Mouse (Mus musculus) cerebellum, adult 9-11 months (tissue): ENCODE data around the gene Dcst2.

Experiments used
- DNase-seq: peaks from one replicate; pipeline ENCODE4 v3.0.0; 2022

Gene Dcst2

GRCm38 (mm10) chr3:89332013-89332412 lies 29.8 kb upstream of the Dcst2 start:
- no peak for DNase-seq

GRCm38 (mm10) chr3:89332476-89332875 lies 29.3 kb upstream of the Dcst2 start:
- DNase-seq: no peak

DNA sequence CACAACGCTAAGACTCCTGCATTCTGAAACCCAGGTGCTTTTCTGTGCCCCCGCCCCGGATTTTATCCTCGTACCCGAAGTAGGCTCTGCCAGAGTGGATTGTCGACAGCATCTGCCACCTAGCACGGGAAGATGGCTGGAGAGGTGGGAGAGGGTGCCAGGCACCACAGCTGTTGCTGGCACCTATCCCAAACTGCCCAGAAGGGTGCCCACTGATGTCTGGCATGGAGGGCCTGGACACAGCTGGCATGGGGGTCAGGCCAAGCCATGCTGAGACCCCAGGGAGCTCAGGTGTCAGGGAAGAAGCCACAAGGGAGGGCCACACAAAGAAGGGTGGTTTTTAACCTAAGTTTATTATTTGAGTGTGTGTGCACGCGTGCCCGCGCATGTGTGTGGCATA lies 28.7 kb upstream of the Dcst2 start:
- DNase-seq: no peak

DNA sequence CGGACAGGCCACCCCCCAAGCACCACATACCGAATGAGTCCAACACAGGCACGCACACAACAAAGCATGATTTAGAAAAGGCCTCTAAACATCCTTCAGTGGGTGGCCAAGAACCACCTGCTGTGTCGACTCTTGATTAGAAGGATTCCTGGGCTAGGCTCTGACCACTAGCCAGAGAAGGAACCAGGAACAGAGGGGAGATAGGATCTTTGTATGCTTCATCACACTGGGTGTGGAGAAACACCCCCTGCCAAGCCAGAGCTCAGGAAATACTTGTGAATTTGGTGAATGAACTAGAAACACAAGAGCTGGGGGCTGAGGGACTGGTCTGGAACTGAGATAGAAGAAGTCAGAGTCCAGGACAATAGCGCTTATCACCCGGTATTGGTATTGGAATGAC lies 25.2 kb upstream of the Dcst2 start:
- DNase-seq: no peak

DNA sequence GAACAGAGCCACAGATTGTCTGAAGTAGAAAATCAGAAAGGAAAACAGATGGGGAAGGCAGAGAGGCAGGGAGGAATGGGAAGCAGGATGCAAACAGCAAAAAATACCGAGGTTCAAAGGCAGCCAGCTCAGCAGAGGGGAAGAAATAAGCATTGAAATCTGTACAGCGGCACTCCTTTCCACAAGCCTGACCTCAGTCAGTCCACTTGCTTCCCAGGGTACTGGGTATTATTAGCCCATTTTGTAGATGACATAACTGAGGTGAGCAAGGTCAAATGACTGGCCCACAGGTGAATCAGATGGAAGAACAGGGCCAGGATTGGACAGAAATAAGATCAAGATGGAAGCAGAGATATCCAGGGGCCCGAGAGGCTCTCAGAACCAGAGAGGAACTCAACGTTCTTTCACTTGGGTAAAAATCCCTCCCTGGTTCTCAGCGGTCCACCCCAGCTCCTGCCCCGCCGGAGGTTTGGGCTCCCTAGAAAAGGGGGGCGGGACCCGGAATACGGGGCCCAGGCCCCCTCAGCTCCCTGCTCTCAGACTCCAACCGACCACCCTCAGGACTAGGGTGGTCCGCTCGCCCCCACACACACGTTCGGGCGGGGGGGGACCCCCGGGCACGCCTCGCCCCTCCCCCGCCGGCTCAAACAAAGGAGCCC lies 24.6 kb upstream of the Dcst2 start:
- DNase-seq: no peak

DNA sequence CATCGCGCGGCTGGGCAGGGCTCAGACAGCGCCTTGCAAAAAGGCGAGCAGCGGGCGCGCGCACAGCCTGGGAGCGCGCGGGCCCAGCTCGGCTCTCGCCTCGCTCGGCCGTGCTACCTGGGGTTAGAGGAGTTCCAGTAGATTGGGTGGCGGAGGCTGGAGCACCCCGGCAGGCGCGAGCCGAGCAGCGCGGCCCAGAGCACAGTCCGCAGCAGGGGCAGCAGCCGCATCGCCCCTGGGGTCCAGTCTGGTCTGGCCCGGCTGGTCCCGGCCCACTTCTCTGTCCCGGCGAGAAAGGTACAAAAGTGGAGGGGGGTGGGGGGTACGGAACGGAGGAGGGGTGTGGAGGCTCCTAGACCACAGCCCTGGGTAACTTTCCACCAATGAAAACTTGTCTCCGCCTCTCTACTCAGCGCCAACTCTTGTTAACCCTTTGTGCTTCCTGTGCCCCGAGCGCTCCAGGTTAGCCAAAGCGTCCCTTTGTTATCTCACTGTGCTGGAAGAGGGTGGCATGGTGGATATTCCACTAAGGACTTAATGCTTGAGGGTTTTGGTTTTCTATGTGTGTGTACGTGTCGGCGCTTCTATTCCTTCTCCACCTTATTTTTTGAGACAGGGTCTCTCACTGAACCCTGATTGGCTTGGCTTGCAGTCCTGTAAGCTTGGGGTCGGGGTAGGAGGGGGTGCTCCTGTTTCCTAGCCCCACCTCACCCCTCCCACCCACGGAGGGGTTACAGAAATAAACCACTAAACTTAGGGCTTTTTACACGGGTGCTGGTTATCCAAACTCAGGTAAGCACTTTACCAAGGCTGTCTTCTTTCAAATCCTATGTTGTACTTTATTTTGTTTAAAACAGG lies 23.8 kb upstream of the Dcst2 start, which contains the start of gene Efna4:
Gene Efna4, minus strand, starts transcription at position 308 of the 858 bp plus-strand sequence.
- peak; percentile 30 for DNase-seq

- peak; percentile 47 for DNase-seq
These were observed 22.4 kb upstream of the Dcst2 start for GRCm38 (mm10) chr3:89339416-89339815.

DNA sequence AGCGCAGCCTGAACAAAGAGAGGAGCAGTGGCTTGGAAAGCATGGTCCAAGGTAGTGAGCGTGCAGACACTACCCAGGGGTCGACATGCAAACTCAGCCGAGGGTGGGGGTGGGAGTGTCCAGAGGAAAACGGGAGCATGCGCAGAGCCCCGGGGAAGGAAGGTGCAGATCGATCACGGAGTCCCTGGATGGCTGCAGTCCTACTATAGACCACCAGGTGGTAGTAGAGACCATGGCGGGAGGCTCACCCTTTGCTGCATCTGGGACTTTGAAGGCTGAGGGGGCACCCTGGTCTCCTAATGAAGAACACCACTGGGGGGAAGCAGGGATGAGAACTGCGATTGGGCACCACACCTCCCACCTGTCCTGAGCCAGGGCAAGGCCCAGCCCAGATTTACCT lies 21.3 kb upstream of the Dcst2 start:
- peak; percentile 68 for DNase-seq

GRCm38 (mm10) chr3:89341794-89342193 lies 20.0 kb upstream of the Dcst2 start:
- DNase-seq: no peak

DNA sequence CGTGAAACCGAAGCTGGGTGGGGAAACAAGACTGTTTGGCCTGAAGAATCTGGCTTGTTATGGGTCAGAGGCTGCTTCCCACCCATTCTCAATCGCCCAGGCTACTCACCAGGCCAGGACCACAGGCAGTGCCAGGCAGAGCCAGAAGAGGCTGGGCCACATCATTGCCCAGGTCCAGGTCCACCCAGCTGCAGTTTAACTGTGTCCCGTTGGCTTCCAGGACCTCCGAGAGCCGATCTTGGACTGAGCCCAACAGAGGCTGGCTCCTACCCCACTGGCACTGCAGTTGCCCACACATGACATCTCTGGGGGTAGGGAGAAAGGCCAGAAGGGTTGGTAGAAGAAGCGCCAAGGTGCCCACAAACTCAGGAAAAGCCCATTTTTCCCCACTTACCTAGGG lies 18.5 kb upstream of the Dcst2 start:
- DNase-seq: no peak

DNA sequence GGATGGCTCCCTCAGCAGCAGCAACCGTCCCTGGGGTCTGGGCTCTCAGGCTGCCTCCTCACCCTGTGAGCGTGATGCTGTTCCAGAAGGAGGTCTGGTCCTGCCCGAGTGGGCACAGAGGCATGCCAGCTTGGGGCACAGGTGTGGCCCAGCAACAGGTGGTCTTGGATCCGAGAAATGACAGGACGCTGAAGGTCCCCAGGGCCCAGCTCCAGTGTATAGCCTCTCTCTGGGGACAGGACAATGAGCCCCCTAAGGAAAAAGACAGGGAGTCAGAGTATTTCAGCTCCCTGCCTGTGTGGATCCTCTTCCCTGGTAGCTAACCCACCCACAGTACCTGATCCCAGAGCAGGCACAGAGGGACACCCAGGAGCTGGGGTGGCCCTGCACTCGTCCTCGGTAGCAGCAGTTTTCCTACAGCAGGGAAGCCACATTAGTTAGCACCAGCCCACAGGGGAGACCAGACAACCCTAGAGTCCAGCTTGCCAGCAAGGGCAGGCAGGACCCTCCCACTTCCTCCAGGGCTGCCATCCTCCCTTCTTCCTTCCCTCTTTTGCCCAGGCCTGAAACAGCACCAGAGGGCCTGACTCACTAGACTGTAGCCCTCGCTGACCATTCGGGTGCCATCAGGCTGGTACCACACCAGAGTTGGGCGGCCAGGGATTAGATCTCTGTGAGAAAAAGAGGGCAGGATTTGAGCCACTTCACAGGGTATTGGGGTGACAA lies 14.8 kb upstream of the Dcst2 start:
- peak; percentile 20 for DNase-seq

DNA sequence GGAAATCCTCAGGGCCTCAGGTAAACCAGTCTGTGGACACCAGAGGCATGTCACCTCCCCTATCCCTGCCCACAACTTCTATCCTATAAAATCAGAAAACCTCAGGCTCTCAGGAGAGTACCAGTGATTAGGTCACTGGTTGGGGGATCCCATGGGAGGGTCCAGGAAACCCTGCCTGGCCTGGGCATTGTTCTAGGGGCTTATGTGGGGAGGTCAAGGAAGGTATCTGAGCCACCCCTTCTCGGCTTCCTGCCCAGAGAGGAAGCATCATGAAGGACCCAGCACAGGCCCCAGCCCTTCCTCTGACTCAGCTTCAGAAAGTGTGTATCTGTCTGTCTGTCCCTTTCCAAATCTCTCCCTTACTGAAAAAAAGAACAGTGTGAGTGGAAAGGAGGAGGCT lies 13.9 kb upstream of the Dcst2 start:
- no peak for DNase-seq

DNA sequence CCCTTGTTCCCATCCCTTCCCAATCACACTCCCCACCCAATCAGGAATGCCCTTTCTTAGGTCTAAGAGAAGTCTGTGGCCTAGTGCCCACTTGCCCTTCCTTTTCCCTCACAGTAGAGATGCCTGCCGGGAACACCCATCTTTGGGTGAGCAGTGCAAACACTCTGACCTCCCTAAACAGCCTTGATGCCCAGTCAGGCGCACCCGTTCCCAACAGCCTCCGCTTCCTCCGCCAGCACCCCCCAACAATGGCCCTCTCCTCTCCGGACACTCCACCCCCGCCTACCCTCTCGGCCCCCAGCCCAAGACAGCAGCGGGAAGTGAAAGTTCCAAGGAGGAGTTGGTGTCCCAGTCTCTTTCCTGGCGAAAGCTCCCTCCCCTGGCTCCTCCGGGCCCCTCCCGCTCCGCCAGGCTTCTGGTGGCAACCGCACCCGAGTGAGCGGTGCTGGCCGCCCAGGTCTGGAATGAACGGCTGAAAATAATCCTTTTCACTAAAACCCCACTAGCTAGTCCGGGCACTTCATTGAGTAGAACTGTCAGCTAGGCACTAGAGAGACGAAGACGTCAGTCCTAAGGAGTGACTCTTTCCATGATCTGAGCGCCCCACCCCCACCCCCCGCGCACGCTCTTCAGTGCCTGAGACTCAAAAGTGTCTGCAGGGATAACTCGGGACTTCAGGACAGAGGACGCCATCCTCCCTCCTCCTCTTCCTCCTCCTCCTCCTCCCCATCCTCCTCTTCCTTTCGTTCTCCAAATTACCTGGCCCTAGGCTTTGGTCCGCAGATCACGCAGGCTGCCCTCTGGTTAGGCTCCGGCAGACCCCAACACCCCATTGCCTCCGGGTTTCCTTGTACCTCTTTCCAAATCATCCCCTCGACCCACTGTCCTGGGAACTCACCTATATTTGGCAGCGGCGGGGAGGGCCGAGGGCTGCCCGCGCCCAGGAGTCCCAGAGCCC lies 12.6 kb upstream of the Dcst2 start:
- peak; percentile 67 for DNase-seq

DNA sequence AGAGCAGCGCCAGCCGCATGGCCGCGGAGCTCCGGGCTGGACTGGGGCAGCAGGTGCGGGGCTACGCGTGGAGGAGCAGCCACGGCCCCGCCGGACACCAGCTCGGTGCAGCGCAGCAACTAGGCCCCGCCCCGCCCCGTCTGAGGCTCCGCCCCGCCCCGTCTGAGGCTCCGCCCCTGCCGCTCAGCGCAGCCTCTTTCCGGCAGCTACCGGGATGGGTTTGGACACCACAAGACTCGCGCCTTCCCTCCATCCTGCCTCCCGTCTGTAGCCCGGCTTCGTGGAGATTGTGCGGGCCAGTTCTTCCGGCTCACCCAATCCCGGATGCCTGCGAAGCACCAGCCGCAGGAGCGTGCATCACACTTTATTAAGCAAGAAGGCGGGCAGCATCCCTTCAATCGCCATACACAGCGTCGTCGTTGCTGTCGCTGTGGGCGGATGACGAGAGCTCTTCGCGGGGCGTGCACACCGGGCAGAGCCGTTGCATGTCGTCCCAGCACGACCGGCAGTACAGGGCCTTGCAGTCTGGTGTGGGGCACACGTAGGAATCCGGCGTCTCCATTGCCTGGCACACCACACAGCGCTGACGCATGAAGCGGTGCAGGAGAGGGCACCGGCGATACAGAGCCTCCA lies 11.8 kb upstream of the Dcst2 start, which contains the start of gene Adam15:
Gene Adam15, minus strand, starts transcription at position 128 of the 633 bp plus-strand sequence.
- DNase-seq: peak; percentile 94

GRCm38 (mm10) chr3:89351271-89351670 lies 10.5 kb upstream of the Dcst2 start:
- DNase-seq: peak; percentile 30

DNA sequence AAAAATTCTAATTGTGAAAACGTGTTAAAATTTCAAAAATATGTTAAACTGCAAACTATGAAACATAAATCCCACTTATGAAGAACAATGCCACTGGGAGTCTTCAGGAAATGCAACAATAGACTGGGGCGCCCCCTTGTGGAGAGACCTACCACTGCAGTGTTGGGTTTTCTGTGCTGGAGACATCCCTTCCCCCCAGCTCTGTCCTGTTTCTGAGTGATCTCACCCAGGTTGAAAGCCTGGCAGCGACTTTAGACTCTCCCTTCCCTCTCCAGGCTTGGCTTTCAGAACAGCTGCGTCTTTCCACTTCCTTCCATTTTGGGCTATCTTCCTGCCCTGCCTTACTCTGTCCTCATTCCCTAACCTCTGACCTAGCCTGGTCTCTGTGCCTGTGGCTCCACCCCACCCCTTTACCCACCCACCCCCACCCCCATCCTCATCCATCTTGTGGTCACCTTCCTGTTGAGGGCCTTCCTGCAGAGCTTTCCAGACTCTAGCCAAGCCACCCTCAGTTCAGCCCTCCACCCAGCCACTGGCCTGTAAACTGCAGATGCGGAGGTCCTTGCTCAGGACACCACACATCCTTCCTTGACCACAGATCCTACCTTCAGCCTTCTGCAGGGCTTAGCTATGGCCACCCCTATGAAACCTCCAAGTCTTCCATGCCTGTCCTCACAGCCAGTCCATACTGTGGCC lies 6.8 kb upstream of the Dcst2 start:
- DNase-seq: peak; percentile 84

- DNase-seq: no peak
These were observed 6.3 kb upstream of the Dcst2 start for GRCm38 (mm10) chr3:89355512-89355902.

GRCm38 (mm10) chr3:89356029-89356428 lies 5.7 kb upstream of the Dcst2 start:
- no peak for DNase-seq

- no peak for DNase-seq
These were observed 2.1 kb upstream of the Dcst2 start for GRCm38 (mm10) chr3:89359630-89360029.

GRCm38 (mm10) chr3:89360237-89360636 lies 1.5 kb upstream of the Dcst2 start:
- DNase-seq: no peak

DNA sequence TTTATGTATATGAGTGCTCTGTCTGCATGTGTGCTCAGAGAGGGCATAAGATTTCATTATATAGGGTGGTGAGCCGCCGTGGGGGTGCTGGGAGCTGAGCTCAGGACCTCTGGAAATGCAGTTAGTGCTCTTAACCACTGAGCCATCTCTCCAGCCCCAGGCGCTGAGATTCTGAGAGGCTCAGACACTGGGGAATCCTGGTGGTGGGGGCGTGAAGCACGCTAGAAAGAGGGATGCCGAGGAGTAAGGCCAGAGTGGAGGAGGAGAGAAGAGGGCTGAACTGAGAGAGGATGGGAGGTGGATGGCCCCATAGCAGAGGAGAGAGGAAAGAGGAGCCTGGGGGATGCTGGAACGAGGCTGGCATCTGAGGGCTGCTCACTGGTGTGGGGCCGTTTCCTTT lies 2.9 kb downstream of the Dcst2 start:
- no peak for DNase-seq
